Mouse (Mus musculus) MEL (cell line): ENCODE results near the gene Eif5a. TPM values are rescaled to one million over a fixed set of nuclear protein-coding genes. Genes with fewer than 3 reads are reported as not detected.

Experiments
- DNase-seq: peaks from one replicate; pipeline ENCODE4 v3.0.0; 2011; ENCODE audit warnings: low read depth, low spot score
- H3K27ac ChIP-seq: 2 replicates; pipeline ENCODE4 v1.5.1; 2012; ENCODE audit warnings: low read depth, mild to moderate bottlenecking, control low read depth, low read length, moderate library complexity; ENCODE audit not compliant: control insufficient read depth
- H3K27me3 ChIP-seq, 2 experiments: fragments of 150-350 bp in 1 of 2; sonication (generic) in 1 of 2; 2 replicates each; pipeline ENCODE4 v1.6.1; 2012; ENCODE audit warnings: low read length in 2 of 2, mild to moderate bottlenecking in 2 of 2, improper control_type of control experiment in 1 of 2, moderate library complexity in 1 of 2; ENCODE audit not compliant: insufficient read depth in 2 of 2, control insufficient read depth in 1 of 2
- H3K36me3 ChIP-seq, 2 experiments: 2 replicates each; pipeline ENCODE4 v1.6.1; 2012 to 2014; ENCODE audit warnings: low read length in 2 of 2, improper control_type of control experiment in 1 of 2, inconsistent platforms in 1 of 2, mild to moderate bottlenecking in 1 of 2; ENCODE audit not compliant: insufficient read depth in 2 of 2, control insufficient read depth in 1 of 2
- H3K4me1 ChIP-seq, 2 experiments: fragments of 150-350 bp in 1 of 2; sonication (generic) in 1 of 2; 2 replicates each; pipeline ENCODE4 v1.6.1; 2012; ENCODE audit warnings: low read length in 2 of 2, improper control_type of control experiment in 1 of 2, mild to moderate bottlenecking in 1 of 2; ENCODE audit not compliant: insufficient read depth in 2 of 2, control insufficient read depth in 1 of 2
- H3K4me3 ChIP-seq, 2 experiments: fragments of 150-350 bp in 1 of 2; sonication (generic) in 1 of 2; 2 replicates each; pipeline ENCODE4 v1.5.1; 2012; ENCODE audit warnings: low read depth in 2 of 2, low read length in 2 of 2, mild to moderate bottlenecking in 2 of 2, moderate library complexity in 2 of 2, control low read depth in 1 of 2, improper control_type of control experiment in 1 of 2; ENCODE audit not compliant: control insufficient read depth in 1 of 2, insufficient read depth in 1 of 2
- H3K79me2 ChIP-seq: 2 replicates; pipeline ENCODE4 v1.6.1; 2012; ENCODE audit warnings: mild to moderate bottlenecking, low read length, moderate library complexity; ENCODE audit not compliant: control insufficient read depth, poor library complexity, insufficient read depth
- H3K9ac ChIP-seq: 2 replicates; pipeline ENCODE4 v1.6.1; 2012; ENCODE audit warnings: low read depth, mild to moderate bottlenecking, control low read depth, low read length, moderate library complexity; ENCODE audit not compliant: control insufficient read depth, poor library complexity, severe bottlenecking
- H3K9me3 ChIP-seq: fragments of 150-350 bp; sonication (generic); replicated peaks from 2 replicates; pipeline ENCODE4 v1.6.1; 2012; ENCODE audit warnings: mild to moderate bottlenecking, low read length, improper control_type of control experiment, moderate library complexity; ENCODE audit not compliant: insufficient read depth
- BHLHE40 ChIP-seq: IDR thresholded peaks from 2 replicates; pipeline ENCODE4 v1.6.1; 2012; ENCODE audit warnings: low read depth, mild to moderate bottlenecking, inconsistent platforms, low read length, improper control_type of control experiment, borderline replicate concordance
- CHD1 ChIP-seq: IDR thresholded peaks from 2 replicates; pipeline ENCODE4 v1.6.1; 2012; ENCODE audit warnings: low read depth, mild to moderate bottlenecking, inconsistent platforms, low read length, improper control_type of control experiment
- CHD2 ChIP-seq: IDR thresholded peaks from 2 replicates; pipeline ENCODE4 v1.6.1; 2011; ENCODE audit warnings: low read length, improper control_type of control experiment
- ELF1 ChIP-seq: IDR thresholded peaks from 2 replicates; pipeline ENCODE4 v1.6.1; 2014; ENCODE audit warnings: low read depth, mild to moderate bottlenecking, inconsistent platforms, low read length, improper control_type of control experiment, moderate library complexity
- EP300 ChIP-seq, 2 experiments: IDR thresholded peaks; 2 replicates each; pipeline ENCODE4 v1.6.1; 2011; ENCODE audit warnings: improper control_type of control experiment in 2 of 2, low read length in 2 of 2, low read depth in 1 of 2, mild to moderate bottlenecking in 1 of 2
- ETS1 ChIP-seq: IDR thresholded peaks from 2 replicates; pipeline ENCODE4 v1.6.1; 2012; ENCODE audit warnings: low read depth, mild to moderate bottlenecking, inconsistent platforms, low read length, improper control_type of control experiment, moderate library complexity
- KAT2A ChIP-seq: conservative IDR thresholded peaks from 2 replicates; pipeline ENCODE4 v1.6.1; 2012; ENCODE audit warnings: low read depth, low read length, improper control_type of control experiment, inconsistent platforms
- MAFK ChIP-seq: IDR thresholded peaks from 2 replicates; pipeline ENCODE4 v1.6.1; 2011; ENCODE audit warnings: low read depth, mild to moderate bottlenecking, low read length, improper control_type of control experiment, borderline replicate concordance
- MAX ChIP-seq: IDR thresholded peaks from 2 replicates; pipeline ENCODE4 v1.6.1; 2011; ENCODE audit warnings: low read length, improper control_type of control experiment
- NELFE ChIP-seq: IDR thresholded peaks from 2 replicates; pipeline ENCODE4 v1.6.1; 2011; ENCODE audit warnings: low read depth, low read length, improper control_type of control experiment
- NRF1 ChIP-seq: IDR thresholded peaks from 2 replicates; pipeline ENCODE4 v1.6.1; 2014; ENCODE audit warnings: low read depth, mild to moderate bottlenecking, inconsistent platforms, low read length, improper control_type of control experiment, moderate library complexity; ENCODE audit not compliant: poor library complexity, insufficient read depth, severe bottlenecking
- RAD21 ChIP-seq: IDR thresholded peaks from 2 replicates; pipeline ENCODE4 v1.6.1; 2011; ENCODE audit warnings: mild to moderate bottlenecking, low read depth, low read length, improper control_type of control experiment
- RCOR1 ChIP-seq: IDR thresholded peaks from 2 replicates; pipeline ENCODE4 v1.6.1; 2012; ENCODE audit warnings: low read depth, mild to moderate bottlenecking, inconsistent platforms, low read length, improper control_type of control experiment
- SIN3A ChIP-seq: IDR thresholded peaks from 2 replicates; pipeline ENCODE4 v1.6.1; 2012; ENCODE audit warnings: low read length, improper control_type of control experiment, inconsistent platforms
- SMC3 ChIP-seq: IDR thresholded peaks from 2 replicates; pipeline ENCODE4 v1.6.1; 2011; ENCODE audit warnings: low read depth, low read length, improper control_type of control experiment
- TBP ChIP-seq: IDR thresholded peaks from 2 replicates; pipeline ENCODE4 v1.8.0; 2011; ENCODE audit warnings: low read depth, low read length, improper control_type of control experiment
- TCF12 ChIP-seq: IDR thresholded peaks from 2 replicates; pipeline ENCODE4 v1.6.1; 2014; ENCODE audit warnings: low read depth, mild to moderate bottlenecking, inconsistent platforms, low read length, improper control_type of control experiment, moderate library complexity
- UBTF ChIP-seq: IDR thresholded peaks from 2 replicates; pipeline ENCODE4 v1.6.1; 2012; ENCODE audit warnings: low read depth, mild to moderate bottlenecking, inconsistent platforms, low read length, improper control_type of control experiment, moderate library complexity, borderline replicate concordance; ENCODE audit not compliant: insufficient read depth
- USF1 ChIP-seq: IDR thresholded peaks from 2 replicates; pipeline ENCODE4 v1.6.1; 2014; ENCODE audit warnings: low read depth, mild to moderate bottlenecking, inconsistent platforms, low read length, improper control_type of control experiment, moderate library complexity
- USF2 ChIP-seq, 2 experiments: IDR thresholded peaks; 2 replicates each; pipeline ENCODE4 v1.6.1; 2011 to 2012; ENCODE audit warnings: improper control_type of control experiment in 2 of 2, low read length in 2 of 2, borderline replicate concordance in 1 of 2, inconsistent platforms in 1 of 2, low read depth in 1 of 2, mild to moderate bottlenecking in 1 of 2; ENCODE audit not compliant: insufficient read depth in 1 of 2
- ZC3H11A ChIP-seq: IDR thresholded peaks from 2 replicates; pipeline ENCODE4 v1.6.1; 2012; ENCODE audit warnings: low read depth, mild to moderate bottlenecking, inconsistent platforms, low read length, improper control_type of control experiment
- ZMIZ1 ChIP-seq: IDR thresholded peaks from 2 replicates; pipeline ENCODE4 v1.6.1; 2012; ENCODE audit warnings: low read depth, mild to moderate bottlenecking, inconsistent platforms, low read length, improper control_type of control experiment, moderate library complexity
- polyA plus RNA-seq, 2 experiments: library from polyadenylated mRNA; stranded (reverse) in 1 of 2; unstranded in 1 of 2; fragments of >175 nt in 1 of 2; fragments of >200 nt in 1 of 2; gene quantifications; 2 replicates each; pipeline versions ENCODE4 v1.2.1 to v1.2.4; 2012; ENCODE audit warnings: low replicate concordance in 2 of 2, low read depth in 1 of 2; ENCODE audit not compliant: insufficient read length in 2 of 2, insufficient read depth in 1 of 2, missing spikeins in 1 of 2
- total RNA-seq: library from RNA; depleted of rRNA; stranded (reverse); fragments of 300-350 nt; gene quantifications from 2 replicates; pipeline ENCODE4 v1.2.3, GENCODE M21; 2012

Eif5a gene
- total and polyA plus RNA-seq, 3 experiments = 1,272 to 3,185 (median 1,428) TPM

DNA sequence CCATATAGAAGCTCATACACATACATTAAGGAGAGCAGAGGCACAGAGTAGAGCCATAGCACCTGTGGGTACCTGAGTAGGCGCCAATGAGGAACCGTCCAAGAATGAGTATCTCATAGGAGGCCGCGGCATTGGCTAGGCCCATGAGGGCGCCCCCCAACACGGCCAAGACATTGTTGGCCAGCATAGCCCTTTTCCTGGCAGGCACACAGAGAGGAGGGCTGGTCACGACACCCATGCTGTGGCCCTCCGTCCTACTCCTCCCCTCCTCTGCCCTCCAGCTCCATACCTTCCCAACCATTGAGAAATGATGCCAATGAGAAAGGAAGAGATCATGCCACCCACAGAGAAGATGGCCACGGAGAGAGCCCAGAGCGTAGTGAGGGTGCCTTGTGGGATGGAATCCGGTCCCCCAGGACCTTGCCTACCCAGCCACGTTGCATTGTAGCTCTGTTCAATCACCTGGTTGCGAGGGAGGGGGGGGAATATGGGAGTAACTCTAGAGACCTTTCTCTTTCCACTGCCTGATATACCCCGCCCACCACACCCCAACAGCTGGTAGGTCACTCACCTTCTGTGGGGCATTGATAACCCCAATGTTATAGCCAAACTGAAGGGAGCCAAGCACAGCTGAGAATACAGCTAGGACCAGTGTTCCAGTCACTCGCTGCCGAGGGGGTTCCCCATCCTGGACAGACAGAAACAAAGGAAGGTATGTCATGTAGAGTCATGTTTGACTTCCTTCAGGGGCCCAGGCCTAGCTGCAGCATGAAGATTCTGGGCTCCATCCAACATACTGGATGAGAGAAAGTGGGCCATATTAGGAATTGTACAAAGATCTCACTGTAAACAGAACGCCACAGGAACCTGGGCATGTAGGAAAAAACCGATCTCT, 24.5 kb upstream of the Eif5a start:
- Histone ChIP-seq H3K4me1 (peaks cover 0 to 11% of the 10 kb centered on the region in 2 experiments; a peak in 2 of 4 replicates), H3K4me3 (no peak overlapping the region), H3K9ac (no peak overlapping the region), H3K27ac (no peak overlapping the region), H3K27me3 (peaks cover 8 to 14% of the 10 kb centered on the region in 2 experiments), H3K9me3 (no peaks in the 10 kb centered on the region), H3K36me3 (no peaks in the 10 kb centered on the region; a peak in 1 of 4 replicates), H3K79me2 (no peaks in the 10 kb centered on the region)
- no peak for DNase-seq
- TF ChIP-seq NRF1 (no peak), RAD21 (no peak), CHD2 (no peak), MAFK (no peak), EP300 (IDR thresholded peaks at IDR 0.05; ENCODE audit: low read depth in 1 of 2, low read length in 2 of 2) (no peak), TBP (no peak), TCF12 (no peak), NELFE (no peak), USF2 (IDR thresholded peaks at IDR 0.05; ENCODE audit: borderline replicate concordance in 1 of 2, insufficient read depth in 1 of 2, low read depth in 1 of 2, low read length in 2 of 2) (no peak), CHD1 (no peak), MAX (no peak), ZC3H11A (no peak)

GRCm38 (mm10) chr11:69945216-69945615, 23.5 kb upstream of the Eif5a start:
- H3K4me1 ChIP-seq = peaks cover 0 to 11% of the 10 kb centered on the region in 2 experiments; a peak in 2 of 4 replicates
- H3K27ac ChIP-seq = no peak overlapping the region
- no peak overlapping the region for H3K9ac ChIP-seq
- TF ChIP-seq KAT2A (no peak), ETS1 (no peak), MAX (no peak), ZMIZ1 (no peak), RCOR1 (no peak), USF1 (no peak), NELFE (no peak), MAFK (no peak), UBTF (no peak), CHD1 (no peak), ZC3H11A (no peak), BHLHE40 (no peak), SMC3 (no peak), SIN3A (no peak), EP300 (IDR thresholded peaks at IDR 0.05; ENCODE audit: low read depth in 1 of 2, low read length in 2 of 2) (no peak), ELF1 (no peak), TBP (no peak)
- H3K36me3 ChIP-seq = no peaks in the 10 kb centered on the region; a peak in 1 of 4 replicates
- H3K9me3 ChIP-seq = no peaks in the 10 kb centered on the region
- no peaks in the 10 kb centered on the region for H3K79me2 ChIP-seq
- no peak overlapping the region for H3K4me3 ChIP-seq
- H3K27me3 ChIP-seq = peaks cover 8 to 14% of the 10 kb centered on the region in 2 experiments
- no peak for DNase-seq
